Mouse (Mus musculus) kidney, embryonic 14.5 days (tissue): ENCODE results near the gene Cyth2. TPM values are rescaled to one million over a fixed set of nuclear protein-coding genes. Genes with fewer than 3 reads are reported as not detected.

Experiments used
- ATAC-seq: fragments of 200-750 bp; cut with Nextera tagmentation; 2 replicates; pipeline ENCODE4 v1.8.0; 2017; ENCODE audit warnings: moderate number of reproducible peaks, mild to moderate bottlenecking, moderate TSS enrichment, moderate library complexity; ENCODE audit not compliant: low FRiP score, low TSS enrichment
- H3K27ac ChIP-seq: fragments of 300-500 bp; sonication (generic); 2 replicates; pipeline ENCODE4 v1.5.1; 2014; ENCODE audit warnings: low read depth, mild to moderate bottlenecking, low read length, moderate library complexity, mixed read lengths
- H3K27me3 ChIP-seq: fragments of 300-500 bp; sonication (generic); 2 replicates; pipeline ENCODE4 v1.6.1; 2014; ENCODE audit warnings: mild to moderate bottlenecking, low read length; ENCODE audit not compliant: control insufficient read depth, insufficient read depth
- H3K36me3 ChIP-seq: fragments of 300-500 bp; sonication (generic); 2 replicates; pipeline ENCODE4 v1.6.1; 2014; ENCODE audit warnings: low read length, mixed read lengths; ENCODE audit not compliant: control insufficient read depth, insufficient read depth
- H3K4me1 ChIP-seq: fragments of 300-500 bp; sonication (generic); 2 replicates; pipeline ENCODE4 v1.6.1; 2014; ENCODE audit warnings: low read length, mixed read lengths; ENCODE audit not compliant: control insufficient read depth, insufficient read depth
- H3K4me2 ChIP-seq: fragments of 300-500 bp; sonication (generic); replicated peaks from 2 replicates; pipeline ENCODE4 v1.6.1; 2014; ENCODE audit warnings: low read depth, mild to moderate bottlenecking, low read length
- H3K4me3 ChIP-seq: fragments of 300-500 bp; sonication (generic); 2 replicates; pipeline ENCODE4 v1.5.1; 2014; ENCODE audit warnings: mild to moderate bottlenecking, low read length
- H3K9ac ChIP-seq: fragments of 300-500 bp; sonication (generic); 2 replicates; pipeline ENCODE4 v1.6.1; 2014; ENCODE audit warnings: low read depth, mild to moderate bottlenecking, low read length, moderate library complexity
- H3K9me3 ChIP-seq: fragments of 300-500 bp; sonication (generic); 2 replicates; pipeline ENCODE4 v1.6.1; 2016; ENCODE audit warnings: low read length; ENCODE audit not compliant: control insufficient read depth
- WGBS: fragments of 180-500 bp; shearing (Covaris S2); extraction: QIAGEN DNeasy Blood & Tissue Kit; methylation state at CpG from one replicate; pipeline ENCODE4 v1.1.7; 2014; 5-methylcytosine and 5-hydroxymethylcytosine counted together
- polyA plus RNA-seq: library from polyadenylated mRNA; unstranded; fragments of >200 nt; fragmentation: Nextera tagmentation; extraction: Ambion mirVana; gene quantifications from 2 replicates; pipeline ENCODE4 v1.2.1, GENCODE M21; 2014

Gene Cyth2
- polyA plus RNA-seq, 1 experiment from 2014 or later = 109 TPM

DNA sequence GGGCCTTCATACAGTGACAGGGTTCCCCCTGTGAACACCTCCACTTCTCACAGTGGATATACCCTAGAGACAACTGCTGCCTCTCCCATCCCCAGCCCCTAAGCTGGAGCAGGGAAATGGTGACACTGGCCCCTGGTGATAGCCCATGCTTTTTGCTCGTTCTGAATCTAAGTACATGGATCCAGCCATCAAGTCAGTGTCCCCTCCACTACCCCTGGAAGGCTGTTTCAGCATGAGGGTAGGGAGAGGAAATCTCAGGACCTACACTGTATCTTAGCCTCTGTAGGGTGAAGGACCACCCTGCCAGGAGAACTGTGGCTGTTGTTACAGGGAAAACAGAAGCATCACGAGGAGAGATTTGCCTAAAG is 1.6 kb upstream of the Cyth2 start:
- Histone ChIP-seq H3K9ac (no peak overlapping the region), H3K4me2 (no peak overlapping the region)
- WGBS = 69% methylated on average over 2 of the region's 2 CpGs

DNA sequence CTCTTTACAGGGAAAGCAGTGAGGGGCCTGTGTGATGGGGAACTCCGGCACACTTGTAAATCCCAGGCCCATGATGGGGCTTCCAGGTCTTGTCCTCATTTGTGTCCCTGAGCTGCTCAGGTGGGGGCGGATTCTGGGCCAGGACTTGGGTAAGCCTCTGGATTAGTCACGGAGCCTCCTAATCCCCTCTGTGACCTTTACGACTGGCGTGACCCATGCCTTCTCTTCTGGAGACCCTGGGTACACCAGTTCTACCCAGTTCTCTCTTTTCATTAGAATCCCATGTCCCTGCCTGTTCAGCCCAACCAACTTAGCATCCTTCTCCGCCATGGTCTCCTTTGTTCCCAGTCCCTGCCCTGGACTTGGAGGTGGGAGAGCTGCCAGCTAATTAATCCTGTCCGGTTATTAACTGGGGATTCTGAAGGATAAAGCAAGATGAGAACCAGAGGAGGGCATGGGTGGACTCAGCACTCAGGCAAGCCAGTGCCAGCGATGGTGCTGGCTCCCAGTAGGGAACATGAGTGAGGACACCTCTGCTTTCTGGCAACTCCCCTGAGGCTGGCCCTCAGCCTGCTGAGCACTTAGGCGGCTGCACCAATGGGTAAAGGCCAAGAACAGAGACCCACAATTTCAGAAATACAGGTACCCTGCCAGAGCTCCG is 1.1 kb upstream of the Cyth2 start:
- Histone ChIP-seq H3K9ac (no peak overlapping the region), H3K4me1 (peaks cover 22% of the 10 kb centered on the region), H3K27me3 (no peaks in the 10 kb centered on the region), H3K9me3 (no peaks in the 10 kb centered on the region), H3K36me3 (peaks cover 25% of the 10 kb centered on the region), H3K4me3 (no peak overlapping the region), H3K27ac (no peak overlapping the region), H3K4me2 (0 out of 2 replicates have a peak overlapping the region, but pooled peaks have one; percentile 41)
- no peak for ATAC-seq
- 69% methylated on average over 10 of the region's 10 CpGs for WGBS

More for the DNA sequence above, 1.6 kb upstream of the Cyth2 start:
- Histone ChIP-seq H3K36me3 (peaks cover 20% of the 10 kb centered on the region), H3K27me3 (no peaks in the 10 kb centered on the region), H3K27ac (no peak overlapping the region), H3K9me3 (no peaks in the 10 kb centered on the region), H3K4me3 (no peak overlapping the region), H3K4me1 (peaks cover 22% of the 10 kb centered on the region)
- ATAC-seq = no peak

DNA sequence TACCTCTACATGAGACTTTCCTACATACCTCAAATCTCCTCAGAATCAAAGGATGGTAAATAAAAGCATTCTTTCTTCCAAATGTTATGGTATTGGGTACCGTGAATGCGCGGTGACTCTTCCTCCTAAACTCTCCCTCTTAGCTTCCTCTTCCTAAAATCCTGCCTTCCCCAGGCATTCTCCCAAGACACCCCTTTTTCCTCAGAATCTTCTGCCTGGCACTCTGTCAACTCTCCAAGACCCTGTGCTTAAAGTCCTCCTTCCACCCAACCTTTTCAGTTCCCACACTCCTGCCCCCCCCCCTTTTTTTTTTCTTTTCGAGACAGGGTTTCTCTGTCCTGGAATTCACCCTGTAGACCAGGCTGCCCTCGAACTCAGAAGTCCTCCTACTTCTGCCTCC is 460 bp upstream of the Cyth2 start:
- peaks cover 20% of the 10 kb centered on the region for H3K4me1 ChIP-seq
- H3K9ac ChIP-seq = no peak overlapping the region
- peak overlapping the region; percentile 27 for H3K4me3 ChIP-seq
- no peaks in the 10 kb centered on the region for H3K9me3 ChIP-seq
- H3K36me3 ChIP-seq = peaks cover 32% of the 10 kb centered on the region
- no peak overlapping the region for H3K27ac ChIP-seq
- 13% methylated on average over 5 of the region's 5 CpGs for WGBS
- no peak for ATAC-seq
- H3K27me3 ChIP-seq = no peaks in the 10 kb centered on the region
- peak overlapping the region; percentile 41 for H3K4me2 ChIP-seq

DNA sequence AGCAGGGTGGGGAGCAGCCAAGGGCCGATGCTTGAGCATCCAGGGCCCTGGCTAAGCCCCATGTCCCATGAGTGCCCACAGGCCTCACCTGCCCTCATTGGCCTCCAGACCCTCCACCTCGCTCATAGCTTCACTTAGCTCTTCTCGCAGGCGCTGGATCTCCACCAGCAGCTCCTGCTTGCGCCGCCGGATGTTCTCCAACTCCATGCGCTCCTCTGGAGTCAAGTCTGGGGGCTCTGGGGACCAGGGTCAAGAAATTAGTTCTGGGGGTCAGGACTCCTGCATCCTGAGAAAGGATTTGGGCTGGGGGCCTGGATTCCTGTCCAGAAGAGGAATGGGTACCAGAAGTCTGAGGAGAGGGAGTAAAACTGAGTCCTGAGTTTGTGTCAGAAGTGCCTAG is 1.5 kb downstream of the Cyth2 start:
- H3K4me1 ChIP-seq = peaks cover 18% of the 10 kb centered on the region
- WGBS = 84% methylated on average over 8 of the region's 8 CpGs
- H3K4me3 ChIP-seq = peak overlapping the region; percentile 87
- ATAC-seq = no peak
- peak overlapping the region; percentile 99 for H3K9ac ChIP-seq
- H3K4me2 ChIP-seq = peak overlapping the region; percentile 58
- H3K36me3 ChIP-seq = peaks cover 51% of the 10 kb centered on the region
- no peaks in the 10 kb centered on the region for H3K27me3 ChIP-seq
- H3K9me3 ChIP-seq = no peaks in the 10 kb centered on the region
- no peak overlapping the region for H3K27ac ChIP-seq

DNA sequence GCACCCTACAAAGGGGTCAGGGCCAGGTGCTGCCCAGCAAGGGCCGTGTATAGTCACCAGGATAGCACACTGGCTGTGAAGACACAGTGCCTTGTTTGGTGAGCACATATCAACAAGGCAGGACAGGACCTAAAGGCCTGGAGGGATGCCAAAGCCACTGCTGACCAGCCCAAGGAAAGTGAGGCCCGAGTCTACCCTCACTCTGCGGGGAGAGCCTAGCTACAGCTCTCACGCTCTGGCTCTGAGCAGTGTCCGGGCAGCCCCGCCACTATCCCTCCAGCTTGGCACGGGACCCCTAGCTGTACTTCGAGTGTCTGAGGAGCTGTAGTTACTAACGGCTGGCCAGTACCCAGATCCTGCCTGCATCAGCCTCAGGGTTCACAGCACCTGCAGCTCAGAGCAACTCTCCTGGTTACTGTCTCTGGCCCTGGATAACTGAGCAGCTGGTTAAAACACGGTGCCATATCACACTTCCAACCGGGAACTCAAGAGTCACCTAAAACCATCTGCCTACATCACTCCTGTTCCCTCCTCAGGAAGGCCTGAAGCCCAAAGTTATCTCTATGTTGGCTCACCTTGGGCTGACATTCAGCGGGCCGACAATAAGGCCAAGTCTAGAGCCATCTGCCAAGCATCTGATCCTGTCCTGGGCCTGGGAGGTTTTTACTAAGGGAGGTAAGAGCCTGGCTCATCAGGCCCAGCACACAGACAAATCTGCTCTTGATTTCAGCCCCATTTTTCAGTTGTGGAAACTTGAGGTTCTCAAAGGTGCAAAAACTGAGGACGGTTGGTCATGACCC is 4.9 kb downstream of the Cyth2 start:
- Histone ChIP-seq H3K9me3 (no peaks in the 10 kb centered on the region), H3K4me1 (peaks cover 11% of the 10 kb centered on the region), H3K27me3 (no peaks in the 10 kb centered on the region), H3K9ac (no peak overlapping the region), H3K36me3 (peaks cover 64% of the 10 kb centered on the region), H3K4me3 (no peak overlapping the region), H3K4me2 (no peak overlapping the region), H3K27ac (no peak overlapping the region)
- ATAC-seq = no peak
- WGBS = 87% methylated on average over 14 of the region's 14 CpGs

DNA sequence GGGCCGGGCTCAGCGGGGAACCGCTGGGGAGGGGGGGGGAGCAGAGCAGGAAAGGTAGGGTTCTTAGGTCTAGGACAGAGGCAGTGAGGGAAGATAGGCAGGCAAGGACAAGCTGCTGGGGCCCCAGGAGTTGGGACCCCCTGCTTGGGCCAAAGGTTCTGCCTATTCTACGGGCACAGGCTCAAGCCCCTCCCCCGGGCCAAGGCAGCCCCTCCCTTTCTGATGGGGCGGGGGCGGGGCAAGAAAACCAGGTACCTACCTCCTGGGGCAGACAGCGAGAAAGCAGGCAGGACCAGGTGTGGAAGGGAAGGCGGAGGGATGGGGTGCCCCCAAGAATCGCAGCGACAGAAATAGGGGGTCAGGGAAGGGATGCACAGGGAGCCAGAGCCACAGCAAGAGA is 5.9 kb downstream of the Cyth2 start:
- ATAC-seq = no peak
- H3K27ac ChIP-seq = no peak overlapping the region
- H3K27me3 ChIP-seq = no peaks in the 10 kb centered on the region
- no peaks in the 10 kb centered on the region for H3K9me3 ChIP-seq
- H3K4me3 ChIP-seq = no peak overlapping the region
- no peak overlapping the region for H3K4me2 ChIP-seq
- H3K36me3 ChIP-seq = peaks cover 64% of the 10 kb centered on the region
- WGBS = 50% methylated on average over 9 of the region's 11 CpGs
- H3K4me1 ChIP-seq = peaks cover 11% of the 10 kb centered on the region
- no peak overlapping the region for H3K9ac ChIP-seq

DNA sequence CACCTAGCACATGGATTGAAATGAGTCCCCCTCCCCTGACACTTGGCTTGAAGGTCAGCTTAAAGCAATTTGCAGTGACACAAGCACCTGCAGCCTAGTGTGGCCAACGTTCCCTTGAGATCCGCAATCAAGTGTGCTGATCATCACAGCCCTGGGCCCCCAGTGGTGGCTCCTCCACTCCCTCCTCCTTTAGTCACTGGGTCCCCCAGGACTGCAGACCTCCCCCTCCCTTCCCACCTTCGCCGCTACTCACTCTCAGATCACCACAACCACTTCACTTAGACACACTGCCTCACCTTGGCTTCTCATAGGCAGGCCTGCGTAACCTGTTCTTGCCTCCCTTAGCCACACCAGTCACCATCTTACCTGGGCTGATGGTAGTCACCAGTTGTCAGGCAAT is 8.4 kb downstream of the Cyth2 start:
- Histone ChIP-seq H3K9ac (no peak overlapping the region), H3K9me3 (no peaks in the 10 kb centered on the region), H3K27ac (no peak overlapping the region), H3K4me1 (no peaks in the 10 kb centered on the region), H3K36me3 (peaks cover 49% of the 10 kb centered on the region), H3K27me3 (no peaks in the 10 kb centered on the region), H3K4me2 (no peak overlapping the region), H3K4me3 (no peak overlapping the region)
- ATAC-seq = no peak
- 66% methylated on average over 5 of the region's 5 CpGs for WGBS

DNA sequence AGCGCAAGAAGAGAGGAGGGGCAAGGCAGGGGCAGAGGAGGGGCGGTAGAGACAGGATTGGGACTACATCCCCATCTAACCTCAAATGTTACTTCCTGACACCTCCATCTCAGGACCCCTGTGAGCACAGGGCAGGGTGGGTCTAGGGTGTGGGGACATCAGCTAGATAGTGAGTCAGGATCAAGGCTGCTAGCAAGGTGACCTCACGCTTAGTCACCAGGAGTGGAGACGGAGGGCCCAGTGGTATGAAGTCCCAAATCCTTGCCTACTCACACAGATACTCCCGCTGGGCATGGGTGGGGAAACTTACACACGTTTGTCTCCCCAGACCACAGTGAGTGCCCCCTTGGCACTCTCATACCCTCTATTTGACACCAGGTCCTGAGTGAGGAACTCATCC is 11.8 kb downstream of the Cyth2 start:
- Histone ChIP-seq H3K4me1 (peaks cover 11% of the 10 kb centered on the region; the same call in 1 of the 2 replicates), H3K9ac (no peak overlapping the region), H3K4me3 (no peak overlapping the region), H3K27ac (no peak overlapping the region), H3K27me3 (peaks cover 9% of the 10 kb centered on the region; the same call in 1 of the 2 replicates), H3K9me3 (no peaks in the 10 kb centered on the region), H3K4me2 (no peak overlapping the region), H3K36me3 (peaks cover 15% of the 10 kb centered on the region)
- ATAC-seq = no peak
- WGBS = 95% methylated on average over 6 of the region's 6 CpGs

DNA sequence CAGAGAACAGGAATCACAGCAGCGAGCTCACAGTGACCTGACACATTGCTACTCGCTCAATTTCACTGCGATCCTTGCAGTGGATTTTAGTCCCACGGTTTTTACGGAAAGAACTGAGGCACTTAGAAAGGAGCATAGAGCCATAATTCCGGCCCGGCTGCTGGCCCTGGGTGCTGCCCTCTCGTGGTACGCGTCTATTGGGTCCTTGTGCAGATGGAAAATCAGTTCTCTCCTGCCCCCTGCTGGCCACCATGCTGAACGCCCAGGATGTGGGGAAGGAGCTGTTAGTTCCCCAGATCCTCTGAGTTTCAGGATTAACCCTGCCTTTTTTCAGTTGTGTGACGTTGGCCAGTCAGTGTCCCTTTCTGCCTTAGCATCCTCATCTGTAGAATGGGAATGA is 13.0 kb downstream of the Cyth2 start:
- Histone ChIP-seq H3K9ac (no peak overlapping the region), H3K4me3 (0 out of 2 replicates have a peak overlapping the region, but pooled peaks have one; percentile 1), H3K27ac (no peak overlapping the region), H3K4me2 (peak overlapping the region; percentile 39; the same call in 1 of the 2 replicates), H3K36me3 (0 out of 2 replicates have a peak, but pooled peaks cover 5% of the 10 kb centered on the region), H3K9me3 (no peaks in the 10 kb centered on the region), H3K4me1 (peaks cover 14% of the 10 kb centered on the region; the same call in 1 of the 2 replicates), H3K27me3 (peaks cover 11% of the 10 kb centered on the region; the same call in 1 of the 2 replicates)
- peak; percentile 40 for ATAC-seq
- 4% methylated on average over 12 of the region's 12 CpGs for WGBS
